Mouse (Mus musculus) layer of hippocampus, postnatal 25 days (tissue): ENCODE measurements at regions not wholly inside any gene's neighbourhood (a gene's known extent, or its start where the extent isn't known, plus 50 kb on each side); places are given as distances from the start of the nearest gene placed in this dataset.

Experiments
- DNase-seq, 2 experiments: peaks; one replicate each; pipeline ENCODE4 v3.0.0; 2022; ENCODE audit warnings: mixed read lengths in 2 of 2, low spot score in 1 of 2; ENCODE audit errors: extremely low spot score in 1 of 2

GRCm38 (mm10) chr1:152313480-152313879 is 73.0 kb downstream of the Tsen15 start:
- DNase-seq: no peak

- DNase-seq: no peak
Observed at GRCm38 (mm10) chr1:152305461-152305860, 81.0 kb downstream of the Tsen15 start.

- DNase-seq: no peak
Observed at GRCm38 (mm10) chr1:152304487-152305130, 81.9 kb downstream of the Tsen15 start.

DNA sequence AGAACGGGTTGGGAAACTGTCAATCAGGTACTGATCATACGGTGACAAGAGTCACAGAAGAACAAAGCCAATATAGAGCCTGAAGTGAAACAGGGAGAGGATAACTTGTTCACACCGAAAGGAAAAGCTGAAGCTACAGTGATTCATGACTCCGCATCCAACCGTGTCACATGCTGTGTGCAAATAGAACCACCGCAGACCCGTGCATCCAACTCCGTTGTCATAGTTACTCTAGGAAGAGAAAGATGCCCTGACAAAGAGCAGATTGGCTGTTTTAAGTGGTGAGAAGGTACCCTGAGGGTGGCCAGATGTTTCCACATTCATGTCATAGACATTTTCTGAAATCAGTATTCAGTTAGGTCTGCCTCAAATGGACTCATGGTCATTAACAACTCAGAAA is 85.1 kb downstream of the Tsen15 start:
- no peak for DNase-seq

DNA sequence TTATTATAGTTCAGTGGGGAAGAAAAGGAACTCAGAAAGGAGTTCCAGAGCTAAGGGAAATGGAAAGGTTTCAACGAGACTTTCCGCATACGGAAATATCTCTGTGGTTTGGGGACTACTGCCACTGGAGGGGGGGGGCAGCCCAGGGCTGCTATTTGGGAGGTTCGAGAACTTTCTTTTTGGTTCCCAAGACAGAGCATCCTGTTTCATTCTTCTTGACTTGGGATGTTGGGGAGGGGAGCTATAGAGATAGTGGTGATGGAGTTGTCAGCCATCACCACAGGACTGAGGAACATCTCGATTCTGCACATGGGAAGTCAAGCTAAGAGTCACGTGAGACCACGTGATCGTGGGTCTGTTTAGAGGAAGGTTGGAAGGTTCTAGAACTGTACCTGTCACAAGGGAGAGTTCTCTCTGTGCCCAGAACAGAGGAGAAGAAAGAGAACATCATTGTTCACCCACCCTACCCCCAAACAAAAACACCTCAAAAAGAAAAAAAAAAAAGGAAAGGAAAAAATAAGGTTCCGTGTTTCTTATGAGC is 94.2 kb downstream of the Tsen15 start:
- no peak for DNase-seq

GRCm38 (mm10) chr1:152290768-152291167 is 95.7 kb downstream of the Tsen15 start:
- peak; percentile 47 to 87 for DNase-seq

GRCm38 (mm10) chr1:152287566-152288490 is 98.7 kb downstream of the Tsen15 start:
- DNase-seq: no peak

GRCm38 (mm10) chr1:152286677-152287076 is 99.8 kb downstream of the Tsen15 start:
- no peak for DNase-seq

- DNase-seq: no peak
Observed at GRCm38 (mm10) chr1:152282106-152282505, 104.4 kb downstream of the Tsen15 start.

DNA sequence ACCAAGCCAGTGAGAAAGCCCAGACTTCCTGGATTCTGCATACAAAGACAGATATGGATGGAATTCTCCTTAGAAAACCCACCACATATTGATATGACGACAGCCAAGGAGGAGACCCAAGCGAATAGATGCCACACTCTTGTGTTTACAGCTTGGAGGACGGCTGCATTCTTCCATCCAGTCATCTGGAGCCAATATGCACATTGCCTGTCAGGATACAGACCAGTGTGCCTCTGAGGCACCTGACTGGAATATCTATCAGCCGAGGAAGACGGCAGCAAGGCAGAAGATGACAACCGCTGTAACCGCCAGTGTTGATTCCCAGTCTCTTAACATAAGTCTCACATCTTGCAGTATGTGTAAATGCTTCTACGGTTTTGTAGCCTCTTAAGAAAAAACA is 105.3 kb downstream of the Tsen15 start:
- DNase-seq: no peak

DNA sequence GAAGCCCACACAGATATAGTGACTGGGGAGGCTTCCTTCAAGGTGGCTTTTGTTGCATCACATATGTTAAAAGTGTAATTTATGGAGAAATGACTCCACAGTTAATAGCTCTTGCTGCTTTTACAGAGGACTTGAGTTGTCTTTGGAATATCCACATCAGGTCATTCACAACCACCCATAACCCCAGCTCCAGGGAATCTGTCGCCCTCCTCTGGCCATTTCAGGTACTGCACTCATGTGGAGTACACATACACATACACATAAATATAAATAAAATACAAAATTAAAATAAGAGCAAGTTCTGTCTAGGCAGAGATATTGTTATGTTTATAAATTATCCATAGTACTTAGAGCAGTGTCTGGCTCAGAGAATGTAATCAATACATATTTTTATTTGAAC is 106.5 kb downstream of the Tsen15 start:
- no peak for DNase-seq

GRCm38 (mm10) chr1:152275011-152275410 is 111.5 kb downstream of the Tsen15 start:
- DNase-seq: no peak

DNA sequence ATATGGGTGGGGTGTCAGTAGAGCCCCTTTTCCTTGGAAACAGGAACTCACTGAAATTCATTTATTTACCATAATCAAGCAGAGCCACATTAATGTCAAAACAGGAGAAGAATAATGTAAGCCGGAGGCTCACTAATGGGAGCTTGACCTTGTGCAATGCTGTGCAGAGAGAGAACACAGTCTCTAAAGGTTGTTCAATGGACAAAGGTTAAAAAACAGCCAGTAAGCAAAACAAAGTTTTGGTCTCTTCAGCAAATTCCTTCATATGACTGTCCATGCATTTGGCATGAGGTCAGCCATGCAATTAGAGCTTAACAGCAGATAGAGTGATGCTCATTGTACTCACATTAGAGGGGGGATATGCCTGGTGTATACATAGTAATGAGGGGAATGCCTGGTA is 113.1 kb downstream of the Tsen15 start:
- no peak for DNase-seq

DNA sequence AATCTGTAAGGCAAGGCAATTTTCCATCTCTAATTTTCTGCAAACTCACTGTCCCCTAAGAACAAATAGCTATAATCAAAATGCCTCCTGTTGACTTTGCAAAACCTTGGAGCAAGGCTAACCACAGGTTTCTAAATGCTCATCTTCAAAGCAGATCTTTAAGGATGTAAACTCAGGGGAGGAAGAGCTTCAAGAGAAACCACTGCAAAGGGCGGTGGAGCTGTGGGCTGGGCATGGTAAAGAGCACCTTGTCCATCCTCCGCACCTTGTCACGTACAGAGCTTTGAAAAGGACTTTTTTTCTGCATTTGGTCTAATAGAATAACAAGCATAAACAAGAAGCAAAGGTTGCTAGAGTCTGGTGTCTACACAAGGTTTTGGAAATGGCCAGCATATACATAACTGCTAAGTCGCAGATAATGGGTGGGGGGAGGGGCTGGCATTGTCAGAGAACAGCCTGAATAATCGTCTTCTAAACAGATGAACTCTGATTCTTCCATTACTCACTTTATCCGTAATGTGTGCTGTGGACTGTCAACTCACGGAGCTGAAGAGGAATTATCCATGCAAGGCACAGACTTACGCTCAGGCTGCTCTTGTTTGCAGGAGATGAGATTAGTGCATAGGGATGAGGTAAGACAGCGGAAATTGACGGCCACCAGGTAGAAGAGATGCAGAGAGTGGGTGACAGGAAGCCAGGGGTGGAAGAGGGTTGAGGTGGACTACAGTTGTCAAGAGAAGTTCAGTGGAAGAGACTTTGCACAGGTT is 116.4 kb downstream of the Tsen15 start:
- no peak for DNase-seq

DNA sequence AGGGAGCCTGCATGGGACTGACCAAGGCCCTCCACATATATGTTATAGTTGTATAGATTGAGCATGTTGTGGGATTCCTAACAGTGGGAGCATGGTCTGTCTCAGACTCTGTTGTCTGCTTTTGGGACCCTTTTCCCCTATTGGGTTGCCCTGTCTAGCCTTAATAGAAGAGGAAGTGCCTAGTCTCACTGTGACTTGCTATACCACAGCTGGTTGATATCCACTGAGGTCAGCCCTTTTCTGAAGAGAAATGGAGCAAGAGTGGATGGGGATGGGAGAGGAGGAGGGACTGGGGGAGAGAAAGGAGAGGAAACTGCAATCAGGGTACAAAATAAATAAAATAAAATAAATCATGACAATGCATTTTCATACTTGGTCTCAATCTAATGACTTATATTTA is 120.1 kb downstream of the Tsen15 start:
- DNase-seq: no peak

DNA sequence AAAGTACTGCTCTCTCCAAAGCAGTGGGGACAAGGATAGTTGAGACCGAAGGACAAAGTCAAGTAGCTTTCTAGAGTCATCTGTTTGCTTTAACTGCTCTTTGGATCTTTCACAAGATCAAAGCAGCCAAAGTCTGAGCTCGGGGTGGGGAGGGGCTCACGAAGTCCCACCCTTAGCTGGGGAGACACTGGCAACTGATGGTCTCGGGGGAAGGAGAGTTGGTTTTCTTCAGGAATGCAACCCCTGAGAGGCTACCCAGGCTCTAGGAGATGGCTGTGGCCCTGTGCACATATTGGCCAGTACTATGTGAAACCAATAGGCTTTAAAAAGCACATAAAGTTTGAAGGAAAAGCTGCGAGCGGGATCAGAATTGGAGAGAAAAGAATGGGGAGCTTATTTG is 121.5 kb downstream of the Tsen15 start:
- DNase-seq: no peak

DNA sequence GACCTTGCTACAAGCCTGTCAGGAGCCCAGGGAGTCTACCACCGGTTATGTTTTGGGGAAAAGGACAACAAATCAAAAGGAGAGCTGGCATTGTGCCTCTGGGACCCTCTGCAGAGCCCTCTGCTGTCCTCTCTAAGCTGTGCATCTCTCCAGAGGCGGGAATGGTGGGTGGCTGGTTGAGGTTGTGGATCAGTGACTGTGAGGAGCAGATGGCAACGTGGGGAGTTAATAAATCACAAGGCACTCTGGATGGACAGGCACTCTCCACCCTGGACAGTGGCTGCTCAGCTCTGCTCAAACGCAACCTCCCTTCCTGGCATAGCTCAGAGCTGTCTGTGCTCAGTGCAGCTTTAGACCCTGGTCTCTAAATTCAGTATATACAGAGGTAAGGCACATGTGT is 125.0 kb downstream of the Tsen15 start:
- no peak for DNase-seq

GRCm38 (mm10) chr1:152260950-152261349 is 125.5 kb downstream of the Tsen15 start:
- no peak for DNase-seq

DNA sequence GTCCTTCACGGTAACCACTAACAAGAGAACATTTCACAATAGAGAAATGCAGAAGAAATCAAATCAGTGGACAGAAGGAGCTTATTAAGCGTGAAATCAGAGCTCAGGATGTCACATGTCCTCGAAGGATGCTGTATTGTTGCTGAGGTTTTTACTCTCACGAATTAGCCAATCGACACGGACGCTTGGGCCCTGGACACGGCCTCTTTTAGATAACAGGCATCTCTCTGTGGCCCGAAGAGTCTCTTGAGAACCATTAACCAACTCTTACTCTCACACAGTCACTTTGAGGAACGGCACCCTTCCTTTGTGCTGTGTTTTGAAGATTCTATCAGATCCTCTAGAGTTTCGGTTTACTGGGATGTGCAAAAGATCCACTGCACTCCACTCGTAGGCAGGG is 128.2 kb downstream of the Tsen15 start:
- no peak for DNase-seq

DNA sequence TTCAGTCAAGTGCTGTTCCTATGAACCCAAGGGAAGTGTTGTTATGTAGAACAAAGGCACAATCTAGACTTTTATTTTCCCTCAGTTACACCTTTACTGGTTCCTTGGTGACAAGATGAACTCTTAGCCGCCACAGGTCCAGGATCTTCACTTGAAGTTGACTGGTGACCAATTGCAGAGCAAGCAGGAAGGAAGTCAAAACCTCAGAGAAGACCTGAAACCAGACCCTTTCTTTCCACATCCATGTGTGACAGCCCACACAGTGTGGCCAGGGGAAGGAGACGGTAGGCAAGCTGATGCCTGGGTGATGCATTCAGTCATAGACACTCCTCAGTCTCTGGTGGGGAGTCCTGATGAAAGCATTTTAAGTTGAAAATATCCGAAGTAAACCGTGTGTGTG is 132.6 kb downstream of the Tsen15 start:
- no peak for DNase-seq

DNA sequence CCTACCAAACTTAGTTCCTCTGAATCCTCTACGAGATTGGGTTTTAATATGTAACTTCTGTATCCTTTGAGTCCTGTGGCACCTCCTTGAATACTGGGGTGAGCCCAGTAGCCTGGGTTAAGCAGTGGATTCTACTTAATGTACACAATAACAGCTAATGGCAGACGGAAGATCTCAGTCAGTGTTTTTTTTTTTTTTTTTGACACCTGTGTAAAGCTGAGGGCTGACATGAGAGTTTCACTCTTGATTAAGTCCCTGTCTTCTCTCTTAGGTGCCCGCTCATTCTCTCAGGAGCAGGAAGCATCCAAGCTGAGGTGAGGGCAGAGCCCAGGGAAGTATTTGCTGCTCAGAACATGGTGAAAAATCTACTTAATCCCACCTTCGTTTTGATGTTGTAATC is 133.0 kb downstream of the Tsen15 start:
- no peak for DNase-seq
